Mouse (Mus musculus) embryo, embryonic 10.5 days (tissue): ENCODE measurements around the gene Ppt2.
A peak's percentile ranks its signal among the peaks of the same experiment; 100 is the strongest.

Source experiments
- DNase-seq: peaks from one replicate; pipeline ENCODE4 v3.0.0-alpha.2; 2015; ENCODE audit warnings: low spot score

The Ppt2 gene

DNA sequence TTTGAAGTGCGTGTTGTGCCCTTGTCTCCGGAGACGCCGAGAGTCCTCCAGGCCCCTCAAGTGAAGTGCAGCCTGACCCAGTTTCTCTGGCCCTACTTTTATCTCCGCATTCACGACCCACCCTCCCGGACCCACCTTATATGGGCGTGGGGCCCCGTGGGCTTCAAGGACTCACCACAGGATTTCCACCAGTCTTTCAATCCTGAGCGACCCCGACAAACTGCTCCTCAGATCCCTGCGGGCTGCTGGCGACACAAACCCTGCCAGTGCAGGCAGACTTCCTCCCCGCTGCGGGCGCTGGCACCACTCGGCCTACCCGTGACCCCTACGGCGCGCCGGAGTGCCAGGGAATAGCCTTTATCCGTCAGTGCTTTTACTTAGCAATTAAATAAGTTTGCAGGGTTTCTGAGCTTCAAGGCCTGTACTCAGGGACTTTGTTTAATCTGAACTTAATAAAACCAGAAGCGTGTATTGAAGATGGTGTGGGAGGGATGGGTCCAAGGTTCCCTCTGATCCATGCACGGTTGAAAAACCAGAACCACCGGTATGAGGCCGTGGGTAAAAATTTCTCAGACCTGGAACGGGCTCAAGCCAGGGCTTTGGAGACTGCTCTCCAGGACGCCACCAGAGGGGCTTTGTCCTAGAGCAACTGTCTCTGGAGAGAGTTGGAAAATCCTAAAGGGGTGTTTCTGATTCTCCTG, at the start of gene Ppt2:
Gene Ppt2, minus strand, starts transcription at position 568 of the 701 bp plus-strand sequence.
- DNase-seq, result no peak

DNA sequence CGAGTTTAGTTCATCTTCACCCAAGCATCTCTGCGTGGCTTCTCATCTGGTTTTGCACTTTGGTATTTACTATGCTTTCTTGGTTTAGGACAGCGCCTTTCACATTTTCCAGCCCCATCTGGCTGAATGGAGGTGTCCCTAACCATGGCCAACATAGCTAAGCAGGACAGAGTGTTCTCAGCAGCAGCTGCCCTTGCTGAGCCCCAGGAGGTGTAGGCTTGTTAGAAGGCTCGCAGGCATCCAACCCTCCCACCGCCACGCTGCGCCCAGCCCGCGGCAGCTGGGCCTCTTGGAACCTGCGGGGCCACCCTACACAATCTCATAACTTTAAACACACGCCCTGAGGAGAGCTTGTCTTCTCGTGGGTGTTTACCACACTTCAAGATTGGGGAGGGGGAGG, 48.4 kb upstream of the Ppt2 start:
- DNase-seq, result no peak

GRCm38 (mm10) chr17:34676093-34676460, 47.8 kb upstream of the Ppt2 start:
- no peak for DNase-seq

DNA sequence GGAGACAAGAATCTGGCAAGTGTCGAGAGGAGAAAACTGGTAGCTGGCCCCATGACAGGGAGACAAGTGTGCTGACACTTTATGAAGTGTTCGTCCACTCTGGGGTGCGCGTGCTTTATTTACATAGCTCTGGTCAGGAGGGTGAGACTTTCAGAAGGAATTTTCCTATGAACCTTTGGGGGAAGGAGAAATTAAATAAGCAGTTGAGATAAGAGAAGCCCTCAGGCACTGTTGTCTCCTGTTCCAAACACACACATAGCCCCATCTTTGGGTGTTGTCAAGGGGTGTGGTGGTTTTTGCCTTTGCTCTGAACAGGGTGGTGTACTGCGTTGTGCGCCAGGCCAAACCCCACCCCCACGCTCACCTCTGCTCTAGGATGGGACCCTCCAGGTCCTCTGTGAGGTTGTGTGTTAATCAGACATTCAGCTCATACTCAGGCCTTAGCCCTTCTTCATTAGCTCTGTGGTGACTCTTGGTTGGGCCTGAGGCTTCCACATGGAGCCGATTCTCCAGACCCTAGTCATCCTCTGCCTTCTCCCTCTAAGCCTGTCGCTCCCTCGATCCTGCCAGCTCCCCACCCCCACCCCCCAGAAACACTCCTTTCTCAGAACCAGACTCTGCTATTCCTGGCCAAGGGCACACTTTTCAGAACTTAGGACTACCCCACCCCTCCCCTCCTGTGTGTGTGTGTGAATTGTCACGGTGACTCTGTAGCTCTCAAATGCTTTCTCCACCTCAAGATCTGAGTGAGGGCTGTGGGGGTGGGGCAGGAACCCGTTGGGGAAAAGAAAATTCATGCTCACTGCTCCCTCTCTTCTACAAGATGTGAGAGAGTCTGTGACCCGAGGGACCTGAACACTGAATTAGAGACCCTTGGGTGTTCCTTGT, 47.1 kb upstream of the Ppt2 start:
- DNase-seq, result no peak

- no peak for DNase-seq
Measured at GRCm38 (mm10) chr17:34674524-34675204, 46.4 kb upstream of the Ppt2 start.

DNA sequence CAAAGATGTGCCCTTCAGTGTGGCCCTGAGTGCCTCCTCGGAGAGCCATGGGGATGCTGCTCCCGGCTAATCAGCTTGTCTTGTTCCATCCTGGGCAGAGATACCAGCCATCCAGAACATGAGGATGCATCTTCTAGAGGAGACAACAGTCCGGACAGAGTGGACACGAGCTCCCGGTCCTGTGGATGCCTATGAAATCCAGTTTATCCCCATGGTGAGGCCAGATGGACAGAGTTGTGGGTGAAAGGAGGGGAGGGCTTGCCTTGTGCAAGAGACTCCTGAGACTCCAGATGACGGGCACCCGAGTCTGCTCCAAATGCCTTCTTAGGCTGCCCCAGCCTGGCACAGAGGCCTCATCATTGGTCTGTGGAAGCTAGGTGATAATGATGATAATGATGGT, 44.8 kb upstream of the Ppt2 start:
- no peak for DNase-seq

GRCm38 (mm10) chr17:34672246-34672792, 44.0 kb upstream of the Ppt2 start:
- peak; percentile 21 for DNase-seq

DNA sequence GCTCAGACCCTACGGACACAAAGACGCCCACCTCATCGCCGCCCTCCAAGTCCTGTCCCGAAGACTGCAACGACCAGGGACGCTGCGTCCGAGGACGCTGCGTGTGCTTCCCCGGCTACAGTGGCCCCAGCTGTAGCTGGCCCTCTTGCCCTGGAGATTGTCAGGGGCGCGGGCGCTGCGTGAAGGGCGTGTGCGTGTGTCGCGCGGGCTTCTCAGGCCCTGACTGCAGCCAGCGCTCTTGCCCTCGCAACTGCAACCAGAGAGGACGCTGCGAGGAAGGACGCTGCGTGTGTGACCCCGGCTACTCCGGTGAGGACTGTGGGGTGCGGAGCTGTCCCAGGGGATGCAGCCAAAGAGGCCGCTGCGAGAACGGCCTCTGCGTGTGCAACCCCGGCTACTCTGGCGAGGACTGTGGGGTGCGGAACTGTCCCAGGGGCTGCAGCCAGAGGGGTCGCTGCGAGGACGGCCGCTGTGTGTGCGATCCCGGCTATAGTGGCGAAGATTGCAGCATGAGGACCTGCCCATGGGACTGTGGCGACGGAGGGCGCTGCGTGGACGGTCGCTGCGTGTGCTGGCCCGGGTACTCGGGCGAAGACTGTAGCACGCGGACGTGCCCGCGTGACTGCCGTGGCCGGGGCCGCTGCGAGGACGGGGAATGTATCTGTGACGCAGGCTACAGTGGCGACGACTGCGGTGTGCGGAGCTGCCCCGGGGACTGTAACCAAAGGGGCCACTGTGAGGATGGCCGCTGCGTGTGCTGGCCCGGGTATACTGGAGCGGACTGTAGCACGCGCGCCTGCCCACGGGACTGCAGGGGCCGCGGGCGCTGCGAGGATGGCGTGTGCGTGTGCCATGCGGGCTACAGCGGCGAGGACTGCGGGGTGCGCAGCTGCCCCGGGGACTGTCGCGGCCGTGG, 43.1 kb upstream of the Ppt2 start:
- peak; percentile 50 for DNase-seq

GRCm38 (mm10) chr17:34670235-34670634, 41.9 kb upstream of the Ppt2 start, which contains the start of gene Tnxb:
Tnxb (plus strand) TSS chr17:34670535.
- no peak for DNase-seq

GRCm38 (mm10) chr17:34664472-34664871, 36.2 kb upstream of the Ppt2 start:
- DNase-seq, result no peak

- no peak for DNase-seq
Measured at GRCm38 (mm10) chr17:34663558-34663957, 35.2 kb upstream of the Ppt2 start.

GRCm38 (mm10) chr17:34662978-34663377, 34.7 kb upstream of the Ppt2 start:
- DNase-seq, result no peak

DNA sequence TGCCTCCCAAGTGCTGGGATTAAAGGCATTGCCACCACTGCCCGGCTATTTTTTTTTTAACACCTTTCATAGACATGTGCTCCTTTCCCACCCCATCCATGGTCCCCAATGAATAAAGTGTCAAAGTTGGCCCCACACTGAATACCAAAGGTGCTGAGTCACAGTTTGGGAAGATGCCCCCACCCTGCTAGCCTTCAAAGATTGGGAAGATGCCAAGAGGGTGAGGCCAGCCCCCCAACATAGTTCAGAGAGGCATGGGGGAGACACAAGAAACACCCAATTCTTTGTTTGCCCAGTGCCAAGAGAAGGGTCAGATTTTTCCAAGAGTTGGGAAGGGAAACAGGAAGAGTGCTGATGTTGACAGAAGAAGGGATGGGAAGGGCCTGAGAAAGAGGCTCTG, 34.2 kb upstream of the Ppt2 start:
- DNase-seq, result no peak

GRCm38 (mm10) chr17:34661121-34661591, 32.8 kb upstream of the Ppt2 start:
- no peak for DNase-seq

DNA sequence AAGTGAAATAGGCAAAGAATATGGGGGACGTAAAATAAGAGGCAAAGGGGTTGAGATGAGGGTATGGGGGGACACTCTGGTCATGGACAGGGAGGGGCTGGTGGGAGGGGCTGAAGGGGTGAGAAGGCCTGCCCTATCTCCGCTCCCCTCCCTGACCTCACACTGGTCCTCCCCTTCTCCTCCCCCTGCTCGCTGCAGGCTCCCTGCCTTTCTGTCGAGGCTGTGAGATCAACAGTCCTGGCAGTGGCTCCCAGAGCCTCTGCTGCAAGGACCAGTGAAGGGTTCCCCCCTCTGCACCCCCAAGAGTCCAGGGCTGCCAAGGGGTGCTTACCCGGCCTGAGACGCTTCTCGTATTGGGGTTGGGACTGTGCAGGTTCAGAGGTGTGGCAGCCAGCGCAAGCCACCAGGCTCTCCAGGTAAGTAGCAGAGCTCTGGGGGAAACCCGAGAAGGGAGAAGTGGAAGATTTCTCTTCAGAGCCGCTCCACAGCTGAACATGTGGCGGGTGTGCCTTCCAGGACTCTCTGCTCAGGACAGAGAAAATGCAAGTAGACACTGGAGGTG, 32.0 kb upstream of the Ppt2 start:
- no peak for DNase-seq

DNA sequence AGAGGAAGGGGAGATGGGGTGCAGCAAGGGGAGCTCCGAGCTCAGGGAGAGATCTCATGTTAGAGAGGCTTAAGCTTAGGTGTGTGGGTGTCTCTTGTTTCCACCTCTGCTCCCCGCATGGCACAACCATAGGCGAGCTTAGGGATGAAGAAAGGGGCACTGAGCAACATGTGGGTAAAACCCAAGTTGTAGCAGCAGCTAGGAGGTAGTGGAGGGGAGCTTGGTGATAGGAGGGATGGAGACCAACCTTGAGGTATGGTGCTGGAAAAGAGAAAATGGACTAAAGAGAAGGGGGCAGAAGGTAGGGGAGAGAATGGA, 31.5 kb upstream of the Ppt2 start:
- no peak for DNase-seq

DNA sequence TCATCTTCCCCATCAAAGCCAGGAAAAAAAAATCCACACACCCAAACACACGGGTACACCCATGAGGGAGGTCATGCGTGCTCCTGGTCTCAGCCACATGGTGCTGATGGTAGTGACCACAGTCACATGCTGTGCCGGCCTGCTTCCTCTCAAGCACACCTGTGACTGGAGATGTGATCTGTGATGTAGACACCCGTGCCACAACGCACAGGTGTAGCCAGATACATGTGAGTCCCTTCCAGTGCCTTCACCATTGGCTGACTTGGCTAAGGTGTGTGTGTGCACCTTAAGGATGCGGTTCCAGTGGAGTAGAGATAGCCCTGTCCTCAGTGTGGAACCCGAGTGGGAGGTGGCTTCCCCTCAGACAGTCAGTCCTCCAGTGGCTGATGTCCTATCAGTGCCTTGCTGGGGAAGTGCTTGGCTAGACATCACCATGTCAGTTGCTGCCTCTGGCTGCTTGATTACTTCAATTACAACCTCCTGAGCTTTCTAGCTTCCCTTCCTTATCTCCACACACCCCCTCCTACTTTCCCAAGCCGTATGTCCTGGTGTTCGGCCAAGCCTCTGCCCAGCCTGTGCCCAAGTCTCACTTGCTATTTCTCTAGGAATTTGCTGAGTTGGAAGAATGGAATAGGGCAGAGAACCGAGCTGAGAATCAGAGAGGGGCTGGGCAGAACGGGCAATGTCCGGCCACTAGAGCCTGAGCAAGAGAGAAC, 31.0 kb upstream of the Ppt2 start:
- DNase-seq, result no peak

DNA sequence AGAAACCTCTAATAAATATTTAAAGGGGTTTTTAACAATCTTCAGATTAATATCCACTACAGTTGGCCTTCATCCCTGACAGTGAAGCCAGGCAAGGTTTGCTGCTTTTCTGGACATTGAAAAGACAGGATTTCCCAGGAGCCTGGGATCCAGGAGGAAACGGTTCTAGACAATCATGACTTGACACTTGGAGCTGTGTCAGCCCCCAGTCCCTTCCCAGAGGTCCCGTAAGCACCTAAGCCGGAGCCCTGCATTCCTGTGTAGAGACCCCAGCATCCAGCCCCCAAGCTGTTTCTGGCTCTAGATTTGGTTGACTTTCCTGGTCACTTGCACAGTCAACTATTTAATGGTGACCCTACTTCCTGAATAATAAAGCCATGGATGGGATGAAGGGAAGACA, 30.3 kb upstream of the Ppt2 start:
- DNase-seq, result no peak

DNA sequence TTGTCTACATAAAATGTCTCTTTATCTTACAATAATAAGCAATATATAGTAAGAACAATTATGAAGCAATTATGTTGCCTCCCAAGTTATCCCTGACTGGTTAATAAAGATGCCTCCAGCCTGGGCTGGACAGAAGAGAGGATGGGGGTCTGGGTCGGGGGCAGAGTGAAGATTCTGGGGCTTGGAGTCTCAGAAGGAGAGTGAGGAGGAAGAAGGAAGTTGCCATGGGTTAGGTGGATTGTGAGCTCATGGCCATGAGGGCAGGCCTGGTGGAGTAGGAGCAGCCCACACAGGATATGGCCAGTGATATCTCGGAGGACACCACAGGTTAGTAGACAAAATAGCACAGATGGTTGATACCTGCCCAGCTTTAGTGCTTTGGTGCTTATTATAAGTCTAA, 29.8 kb upstream of the Ppt2 start:
- DNase-seq, result no peak

GRCm38 (mm10) chr17:34657271-34657670, 29.0 kb upstream of the Ppt2 start:
- DNase-seq, result no peak
